Mouse (Mus musculus) intestine, embryonic 15.5 days (tissue): ENCODE measurements around the gene Fto. TPM values are rescaled to one million over a fixed set of nuclear protein-coding genes. Genes with fewer than 3 reads are reported as not detected.

ENCODE experiments used
- ATAC-seq: fragments of 200-750 bp; cut with Nextera tagmentation; 2 replicates; pipeline ENCODE4 v1.8.0; 2017; ENCODE audit warnings: moderate TSS enrichment, moderate library complexity
- H3K27ac ChIP-seq: fragments of 300-500 bp; sonication (generic); 2 replicates; pipeline ENCODE4 v1.5.1; 2015; ENCODE audit warnings: mild to moderate bottlenecking, inconsistent platforms
- H3K27me3 ChIP-seq: fragments of 300-500 bp; sonication (generic); replicated peaks from 2 replicates; pipeline ENCODE4 v1.6.1; 2015; ENCODE audit warnings: inconsistent platforms
- H3K36me3 ChIP-seq: fragments of 300-500 bp; sonication (generic); 2 replicates; pipeline ENCODE4 v1.6.1; 2015; ENCODE audit warnings: inconsistent platforms
- H3K4me1 ChIP-seq: fragments of 300-500 bp; sonication (generic); replicated peaks from 2 replicates; pipeline ENCODE4 v1.6.1; 2015; ENCODE audit warnings: inconsistent platforms
- H3K4me2 ChIP-seq: fragments of 300-500 bp; sonication (generic); replicated peaks from 2 replicates; pipeline ENCODE4 v1.6.1; 2015; ENCODE audit warnings: mild to moderate bottlenecking, inconsistent platforms
- H3K4me3 ChIP-seq: fragments of 300-500 bp; sonication (generic); replicated peaks from 2 replicates; pipeline ENCODE4 v1.5.1; 2015; ENCODE audit warnings: inconsistent platforms
- H3K9ac ChIP-seq: fragments of 300-500 bp; sonication (generic); 2 replicates; pipeline ENCODE4 v1.6.1; 2015; ENCODE audit warnings: inconsistent platforms
- H3K9me3 ChIP-seq: fragments of 300-500 bp; sonication (generic); 2 replicates; pipeline ENCODE4 v1.6.1; 2016; ENCODE audit warnings: inconsistent platforms
- WGBS: fragments of 180-500 bp; shearing (Covaris S2); methylation state at CpG from one replicate; pipeline ENCODE4 v1.1.7; 2015; 5-methylcytosine and 5-hydroxymethylcytosine counted together
- polyA plus RNA-seq: library from polyadenylated mRNA; unstranded; fragments of >200 nt; fragmentation: Nextera tagmentation; extraction: Ambion mirVana; gene quantifications from 2 replicates; pipeline ENCODE4 v1.2.1, GENCODE M21; 2015

Fto gene
- polyA plus RNA-seq, 1 experiment from 2014 or later = 59.7 TPM

DNA sequence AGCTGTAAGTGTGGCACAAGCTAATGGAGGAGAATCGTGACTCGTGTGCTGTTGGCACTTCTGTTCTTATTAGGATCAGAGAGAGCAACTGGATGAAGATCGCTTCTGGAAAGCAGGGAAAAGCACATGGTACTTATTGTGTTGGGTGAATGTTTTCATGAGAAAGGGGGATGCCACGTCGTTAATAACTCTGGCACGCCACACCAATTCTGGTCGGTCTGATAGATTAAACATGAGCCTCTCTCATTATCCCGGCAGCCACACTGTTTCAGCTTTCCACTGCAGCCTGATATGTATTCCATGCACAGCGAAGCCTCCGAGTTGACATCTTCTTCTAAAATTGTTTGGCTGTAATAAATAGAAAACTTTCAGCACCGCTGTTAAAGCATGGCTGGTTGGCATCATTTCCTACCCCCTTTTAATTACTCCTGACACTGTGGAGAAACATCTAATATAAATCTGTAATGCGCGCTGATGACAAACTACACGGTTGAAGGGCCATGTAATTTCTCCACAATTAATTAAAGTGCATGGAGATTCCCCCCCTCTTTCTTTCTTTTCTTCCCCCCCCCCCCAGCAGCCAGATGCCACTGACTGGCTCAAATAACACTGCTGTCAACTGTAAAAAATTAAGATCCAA is 298.5 kb downstream of the Fto start:
- Histone ChIP-seq H3K27ac (no peak overlapping the region), H3K27me3 (no peaks in the 10 kb centered on the region), H3K9me3 (no peaks in the 10 kb centered on the region), H3K4me2 (no peak overlapping the region), H3K9ac (no peak overlapping the region), H3K4me1 (no peaks in the 10 kb centered on the region; the same call in 1 of the 2 replicates), H3K4me3 (no peak overlapping the region), H3K36me3 (no peaks in the 10 kb centered on the region)
- ATAC-seq = no peak
- 75% methylated on average over 14 of the region's 14 CpGs for WGBS

DNA sequence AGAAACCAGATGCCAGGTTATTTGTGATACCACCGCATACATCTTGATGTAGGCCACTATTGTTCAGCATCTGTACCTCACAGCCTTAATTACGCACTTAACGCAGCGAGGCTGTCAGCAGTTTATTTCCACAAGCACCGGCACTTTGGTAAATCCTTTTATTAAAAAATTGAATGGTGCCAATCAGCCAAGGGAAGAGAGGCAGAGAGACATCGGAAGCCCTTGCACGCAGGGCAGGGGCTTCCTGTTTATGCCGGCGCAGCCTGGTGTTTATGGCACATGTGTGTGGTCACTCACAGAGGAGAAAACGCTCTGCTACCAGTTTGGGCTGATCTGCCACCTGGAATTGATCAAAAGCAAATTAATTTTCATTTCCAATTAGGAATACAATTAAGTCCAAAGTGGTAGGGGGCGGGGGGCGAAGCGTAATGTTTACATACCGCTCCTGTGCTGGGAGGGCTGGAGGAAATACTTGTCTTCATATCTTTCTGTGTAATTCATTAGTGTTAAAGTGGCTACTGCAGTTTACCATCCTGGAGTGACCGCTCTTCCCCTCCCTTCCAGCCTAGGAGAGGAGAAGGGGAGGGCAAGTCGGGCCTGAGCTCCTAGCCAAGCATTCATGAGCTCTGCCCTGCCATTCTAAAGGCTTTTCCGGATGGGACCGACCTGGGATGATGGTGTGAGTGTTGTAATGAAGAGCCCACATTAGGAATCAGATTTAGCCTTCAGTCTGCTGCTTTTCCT is 299.2 kb downstream of the Fto start:
- H3K4me3 ChIP-seq = no peak overlapping the region
- H3K36me3 ChIP-seq = no peaks in the 10 kb centered on the region
- no peaks in the 10 kb centered on the region; the same call in 1 of the 2 replicates for H3K4me1 ChIP-seq
- H3K9ac ChIP-seq = no peak overlapping the region
- H3K27me3 ChIP-seq = no peaks in the 10 kb centered on the region
- H3K9me3 ChIP-seq = no peaks in the 10 kb centered on the region
- H3K27ac ChIP-seq = no peak overlapping the region
- WGBS = 48% methylated on average over 18 of the region's 18 CpGs
- ATAC-seq = no peak
- H3K4me2 ChIP-seq = no peak overlapping the region

DNA sequence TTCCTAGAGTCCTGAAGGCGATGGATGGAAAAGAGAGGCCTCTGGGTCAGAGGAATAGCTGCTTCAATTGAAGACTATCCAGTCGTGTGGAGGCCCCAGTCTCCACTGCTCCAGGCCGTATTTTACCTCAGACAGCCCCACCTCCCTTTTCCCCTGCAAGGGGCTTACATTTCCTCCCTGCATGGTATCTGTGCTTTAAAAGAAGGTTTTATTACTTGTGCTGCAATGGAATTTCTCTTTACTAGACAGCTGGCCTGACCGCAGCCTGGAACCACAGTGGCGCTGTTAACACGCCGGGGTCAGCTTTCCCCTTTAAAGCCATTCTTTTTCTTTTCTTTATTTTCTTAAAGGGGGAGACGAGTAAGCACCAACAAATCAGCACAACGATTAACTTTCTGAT is 300.3 kb downstream of the Fto start:
- Histone ChIP-seq H3K9me3 (no peaks in the 10 kb centered on the region), H3K27me3 (no peaks in the 10 kb centered on the region), H3K27ac (no peak overlapping the region), H3K4me3 (no peak overlapping the region), H3K4me1 (no peaks in the 10 kb centered on the region; the same call in 1 of the 2 replicates), H3K4me2 (no peak overlapping the region), H3K9ac (no peak overlapping the region), H3K36me3 (no peaks in the 10 kb centered on the region)
- 46% methylated on average over 9 of the region's 9 CpGs for WGBS
- no peak for ATAC-seq

DNA sequence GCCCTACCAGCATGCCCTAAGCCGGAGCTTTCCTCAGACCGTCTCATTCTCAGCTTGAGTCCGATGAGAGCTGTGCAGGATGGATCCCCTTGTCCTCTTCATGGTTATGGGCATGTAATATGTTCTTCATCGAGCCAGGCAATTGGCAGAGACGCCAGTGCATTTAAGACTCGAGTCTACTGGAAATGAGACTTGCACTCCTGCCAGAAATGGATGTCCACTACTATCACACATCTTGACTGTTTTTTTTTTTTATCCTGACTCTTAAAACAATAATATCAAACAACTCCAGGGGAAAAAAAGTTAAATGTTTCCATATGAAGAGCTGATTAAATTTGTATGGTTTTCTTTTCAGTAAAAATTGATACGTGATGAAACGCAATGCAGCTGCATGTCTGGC is 301.9 kb downstream of the Fto start:
- Histone ChIP-seq H3K4me3 (no peak overlapping the region), H3K36me3 (no peaks in the 10 kb centered on the region), H3K4me2 (no peak overlapping the region), H3K4me1 (no peaks in the 10 kb centered on the region; the same call in 1 of the 2 replicates), H3K9ac (no peak overlapping the region), H3K9me3 (no peaks in the 10 kb centered on the region), H3K27ac (no peak overlapping the region), H3K27me3 (no peaks in the 10 kb centered on the region)
- no peak for ATAC-seq
- 90% methylated on average over 8 of the region's 8 CpGs for WGBS

DNA sequence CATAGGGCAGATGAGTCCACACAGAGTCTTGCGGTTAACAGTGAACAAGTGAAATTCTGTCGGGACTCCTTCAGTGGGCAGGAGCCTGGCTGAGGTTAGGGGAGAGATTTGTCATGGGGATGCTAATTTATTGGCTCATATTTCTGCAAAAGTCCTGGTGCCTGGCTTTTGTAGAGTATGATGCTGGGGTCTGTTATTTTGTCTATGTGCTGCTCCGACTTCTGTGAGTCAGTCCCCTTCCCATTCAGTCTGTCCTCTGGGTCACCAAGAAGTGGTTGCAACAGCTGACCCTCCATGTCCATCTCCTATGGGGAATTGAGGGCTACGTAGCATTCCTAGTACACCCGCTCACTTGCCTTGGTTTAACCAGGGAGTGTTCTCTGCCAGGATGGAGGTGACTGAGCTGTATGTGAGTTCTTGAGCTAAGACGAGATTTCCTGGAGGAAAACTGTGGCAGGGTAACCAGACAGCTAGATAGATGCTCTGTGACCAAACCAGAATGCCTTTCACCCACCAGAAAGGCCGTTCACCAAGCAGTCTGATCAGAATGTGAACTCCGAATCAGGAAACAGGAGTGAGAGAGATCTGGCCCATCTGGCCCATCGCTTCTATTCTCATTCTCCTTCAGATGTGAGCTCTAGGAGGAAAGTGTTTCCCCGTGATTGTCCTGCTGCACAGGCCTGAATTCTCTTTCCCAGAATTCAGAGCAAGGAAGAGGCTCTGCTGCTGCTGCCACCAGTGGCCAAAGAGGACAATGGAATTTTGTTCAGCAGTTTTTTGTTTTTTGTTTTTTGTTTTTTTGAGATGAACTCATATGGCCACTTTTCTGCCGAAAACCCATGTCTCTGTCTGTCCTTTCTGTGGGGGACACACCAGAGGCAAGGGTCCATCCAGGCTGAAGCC is 302.7 kb downstream of the Fto start:
- WGBS = 82% methylated on average over 11 of the region's 11 CpGs
- Histone ChIP-seq H3K4me1 (no peaks in the 10 kb centered on the region; the same call in 1 of the 2 replicates), H3K27me3 (no peaks in the 10 kb centered on the region), H3K9ac (no peak overlapping the region), H3K4me3 (no peak overlapping the region), H3K4me2 (no peak overlapping the region), H3K27ac (no peak overlapping the region), H3K9me3 (no peaks in the 10 kb centered on the region), H3K36me3 (no peaks in the 10 kb centered on the region)
- ATAC-seq = no peak

DNA sequence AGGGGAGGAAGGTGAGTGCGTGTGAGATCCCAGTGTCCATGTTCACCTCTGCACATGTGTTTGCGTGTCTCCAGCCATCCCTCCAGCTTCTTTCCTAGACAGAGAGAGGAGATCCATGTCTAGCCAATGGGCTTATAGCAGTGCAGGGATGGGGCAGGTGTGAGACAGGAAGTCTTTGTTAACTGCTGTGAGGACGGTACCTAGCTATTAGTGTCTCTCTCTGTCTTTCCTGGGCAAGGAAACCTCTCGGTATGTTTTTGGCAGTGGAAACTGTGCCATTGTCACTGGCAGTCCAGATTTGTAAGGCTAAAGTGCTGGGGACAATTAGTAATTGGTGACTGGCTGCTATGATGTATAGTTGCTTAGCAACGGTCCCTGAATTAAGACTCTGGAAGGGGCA is 304.4 kb downstream of the Fto start:
- H3K4me2 ChIP-seq = no peak overlapping the region
- no peak overlapping the region for H3K4me3 ChIP-seq
- no peak for ATAC-seq
- H3K9me3 ChIP-seq = no peaks in the 10 kb centered on the region
- no peaks in the 10 kb centered on the region for H3K4me1 ChIP-seq
- H3K9ac ChIP-seq = no peak overlapping the region
- no peak overlapping the region for H3K27ac ChIP-seq
- WGBS = 84% methylated on average over 5 of the region's 5 CpGs
- no peaks in the 10 kb centered on the region for H3K36me3 ChIP-seq
- no peaks in the 10 kb centered on the region for H3K27me3 ChIP-seq

DNA sequence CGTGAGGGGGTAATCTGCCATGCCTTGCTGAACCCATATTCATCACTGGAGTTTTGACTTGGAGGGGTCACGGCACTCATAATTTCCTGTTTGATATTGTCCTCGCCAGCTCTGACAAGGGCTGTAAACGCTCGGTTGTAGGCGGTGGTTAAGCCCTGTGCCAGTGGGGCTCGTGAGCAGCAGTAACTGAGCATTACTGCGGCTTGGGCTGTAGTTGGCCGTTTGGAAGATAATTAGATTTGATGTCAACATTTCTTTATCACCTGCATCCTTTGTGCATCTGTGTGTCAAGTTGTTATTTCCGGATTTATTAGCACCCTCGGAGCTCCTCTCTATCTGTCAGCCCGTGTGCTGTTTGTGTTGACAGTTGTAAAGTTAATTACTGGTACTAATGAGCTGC is 309.4 kb downstream of the Fto start:
- Histone ChIP-seq H3K4me2 (no peak overlapping the region), H3K9me3 (no peaks in the 10 kb centered on the region), H3K36me3 (no peaks in the 10 kb centered on the region), H3K27me3 (no peaks in the 10 kb centered on the region), H3K4me1 (no peaks in the 10 kb centered on the region), H3K27ac (no peak overlapping the region), H3K9ac (no peak overlapping the region), H3K4me3 (no peak overlapping the region)
- 30% methylated on average over 12 of the region's 12 CpGs for WGBS
- ATAC-seq = peak; percentile 79; the same call in 1 of the 2 replicates

DNA sequence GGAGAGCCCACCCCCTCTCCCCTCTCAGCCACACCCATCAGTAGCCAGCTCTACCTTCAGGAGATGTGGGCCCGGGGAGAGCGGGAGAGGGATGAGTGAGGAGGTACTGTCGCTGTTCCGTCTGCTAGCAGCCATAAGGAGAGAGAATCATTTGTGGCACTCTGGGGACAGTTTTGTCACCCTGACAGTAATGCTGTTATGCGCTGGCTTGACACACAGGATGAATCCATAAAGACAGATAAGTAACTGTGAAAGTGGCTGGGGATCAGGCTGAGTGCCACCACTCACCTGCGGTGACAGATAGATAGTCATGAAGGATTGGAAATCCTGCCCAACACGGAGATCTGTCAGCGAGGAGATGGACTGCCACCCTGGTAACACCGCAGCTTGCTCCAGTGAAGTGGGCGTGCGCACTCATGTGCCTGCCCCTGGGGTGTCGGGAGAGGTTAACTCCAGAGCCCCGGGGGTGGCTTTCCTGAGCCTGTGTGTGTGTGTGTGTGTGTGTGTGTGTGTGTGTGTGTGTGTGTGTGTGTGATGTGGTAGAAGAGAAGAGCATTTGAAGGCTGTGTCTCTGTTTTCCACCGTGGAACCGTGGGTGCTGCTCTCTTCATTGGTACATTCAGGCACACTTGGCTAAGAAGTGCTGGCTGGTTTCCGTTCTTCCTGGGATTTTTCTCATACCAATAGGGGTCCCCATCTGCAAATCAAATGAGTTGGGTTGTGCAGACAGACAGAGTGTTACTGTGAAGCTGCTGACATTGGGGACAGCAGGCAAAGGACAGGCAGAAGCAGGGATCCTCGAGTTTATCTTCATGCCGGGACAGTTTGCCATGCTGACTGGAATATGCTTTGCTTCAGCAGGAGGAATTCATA is 312.6 kb downstream of the Fto start:
- Histone ChIP-seq H3K9ac (no peak overlapping the region), H3K4me2 (no peak overlapping the region), H3K4me3 (no peak overlapping the region), H3K4me1 (0 out of 2 replicates have a peak, but pooled peaks cover 4% of the 10 kb centered on the region), H3K27ac (no peak overlapping the region), H3K36me3 (no peaks in the 10 kb centered on the region), H3K27me3 (no peaks in the 10 kb centered on the region), H3K9me3 (no peaks in the 10 kb centered on the region)
- no peak for ATAC-seq
- 60% methylated on average over 18 of the region's 18 CpGs for WGBS

DNA sequence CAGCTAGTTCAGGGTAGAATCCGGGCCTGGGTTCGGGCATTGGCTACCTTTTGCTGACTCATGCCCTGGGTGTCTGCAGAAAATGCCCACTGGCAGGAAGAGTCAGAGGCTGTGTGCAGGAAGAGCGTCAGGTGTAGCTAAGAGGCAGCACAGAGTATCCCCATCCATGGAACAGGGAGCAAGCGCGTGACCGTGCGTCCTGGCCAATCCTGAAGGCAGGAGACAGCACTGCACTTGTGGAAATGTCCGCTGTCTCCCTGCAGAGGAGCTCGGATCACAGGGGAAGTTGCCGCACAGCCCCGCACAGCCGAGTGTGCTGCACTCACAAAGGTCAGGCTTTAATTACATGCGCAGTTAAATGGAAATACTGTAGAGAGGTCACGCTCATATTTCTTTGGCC is 316.3 kb downstream of the Fto start:
- Histone ChIP-seq H3K27ac (no peak overlapping the region), H3K9ac (no peak overlapping the region), H3K9me3 (no peaks in the 10 kb centered on the region), H3K4me1 (0 out of 2 replicates have a peak, but pooled peaks cover 5% of the 10 kb centered on the region), H3K27me3 (no peaks in the 10 kb centered on the region), H3K4me3 (no peak overlapping the region), H3K4me2 (0 out of 2 replicates have a peak overlapping the region, but pooled peaks have one; percentile 11), H3K36me3 (no peaks in the 10 kb centered on the region)
- 33% methylated on average over 14 of the region's 14 CpGs for WGBS
- ATAC-seq = no peak

DNA sequence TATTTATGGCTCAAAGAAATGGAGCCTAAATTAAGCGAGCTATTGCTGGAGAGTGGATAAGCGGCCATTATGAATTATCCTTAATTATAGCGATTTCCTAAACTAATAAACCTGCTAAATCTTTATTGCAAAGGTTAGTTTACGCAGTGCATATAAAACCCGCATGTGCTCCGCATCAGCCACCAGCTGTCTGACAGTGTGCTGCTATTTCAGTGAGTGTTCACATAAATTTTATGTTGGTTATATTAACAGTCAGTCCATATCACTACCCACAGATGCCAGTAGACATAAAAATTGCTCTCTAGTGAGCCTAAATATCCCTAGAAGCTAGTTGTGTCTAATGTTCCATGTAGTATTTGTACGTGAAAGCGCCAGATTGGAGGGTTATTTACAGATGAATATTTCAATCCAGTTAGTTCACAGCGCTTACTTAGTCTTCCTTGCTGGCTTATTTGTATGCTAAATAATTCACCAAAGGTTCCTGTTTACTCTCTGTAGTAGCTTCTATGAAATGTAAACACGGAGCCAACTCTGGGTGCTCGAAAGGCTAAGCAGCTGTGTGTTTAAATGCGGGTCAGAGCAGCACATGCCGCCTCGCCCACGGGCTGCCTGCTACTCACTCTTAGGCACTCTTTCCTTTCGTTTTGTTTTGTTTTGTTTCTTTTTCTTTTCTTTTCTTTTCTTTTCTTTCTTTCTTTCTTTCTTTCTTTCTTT is 317.2 kb downstream of the Fto start:
- no peak overlapping the region for H3K4me2 ChIP-seq
- 0 out of 2 replicates have a peak, but pooled peaks cover 5% of the 10 kb centered on the region for H3K4me1 ChIP-seq
- no peaks in the 10 kb centered on the region for H3K36me3 ChIP-seq
- H3K4me3 ChIP-seq = no peak overlapping the region
- no peaks in the 10 kb centered on the region for H3K27me3 ChIP-seq
- no peak overlapping the region for H3K9ac ChIP-seq
- WGBS = 45% methylated on average over 16 of the region's 16 CpGs
- H3K27ac ChIP-seq = no peak overlapping the region
- H3K9me3 ChIP-seq = no peaks in the 10 kb centered on the region
- no peak for ATAC-seq

DNA sequence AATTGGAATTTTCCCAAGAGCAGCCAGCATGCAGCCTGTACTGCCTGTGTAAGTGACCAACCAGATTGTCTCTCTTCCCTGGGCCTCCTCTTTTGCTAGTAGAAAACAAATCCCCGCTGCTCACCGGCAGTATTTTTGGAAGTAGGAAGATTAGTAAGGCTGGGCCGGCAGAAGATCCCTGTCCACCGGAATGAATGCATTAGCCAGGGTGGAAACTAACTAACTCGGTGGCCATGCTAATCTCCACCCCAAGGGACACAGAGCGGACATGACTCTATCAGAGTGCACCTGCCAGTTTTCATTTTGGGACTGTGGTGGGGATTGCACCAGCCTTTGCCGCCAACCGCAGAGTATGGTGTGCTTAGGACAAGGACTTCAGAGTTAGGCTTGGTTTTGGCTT is 319.1 kb downstream of the Fto start:
- H3K27me3 ChIP-seq = no peaks in the 10 kb centered on the region
- 0 out of 2 replicates have a peak, but pooled peaks cover 5% of the 10 kb centered on the region for H3K4me1 ChIP-seq
- WGBS = 83% methylated on average over 8 of the region's 8 CpGs

More for the DNA sequence above, 319.1 kb downstream of the Fto start:
- ATAC-seq = no peak
- Histone ChIP-seq H3K4me2 (no peak overlapping the region), H3K36me3 (no peaks in the 10 kb centered on the region), H3K9ac (no peak overlapping the region), H3K4me3 (no peak overlapping the region), H3K27ac (no peak overlapping the region), H3K9me3 (no peaks in the 10 kb centered on the region)
